In genomic region chr14:74673020-74673350, GRCm38 (mm10) we compare ENCODE assay signal across 24 mouse cellular contexts. TPM values are rescaled to one million over a fixed set of nuclear protein-coding genes. Genes with fewer than 3 reads are reported as not detected.
DNase-seq lines count a peak whose midpoint lies in the region; ATAC-seq and TF ChIP-seq lines count a peak whose summit lies in the region.
"Had no signal": no experiment of that assay in that cellular context is flagged by ENCODE, and none has a peak within 500 bp of the region (broad histone marks: within the 10 kb centered on the region; RNA-seq: fewer than 3 reads in every experiment).

No protein-coding gene starts in this region.

- no peaks in the 10 kb centered on the region for H3K79me2 ChIP-seq in MEL (ENCODE audit: control insufficient read depth, insufficient read depth, low read length, poor library complexity)

- peaks cover 77% of the 10 kb centered on the region for H3K4me1 ChIP-seq in G1E (ENCODE audit: insufficient read depth, low read depth, low read length)
- H3K4me1 ChIP-seq in MEL (ENCODE audit: control insufficient read depth in 1 of 2, insufficient read depth in 2 of 2, low read length in 2 of 2): peaks cover 11 to 28% of the 10 kb centered on the region in 2 experiments
- peaks cover 47% of the 10 kb centered on the region for H3K4me1 ChIP-seq in liver, embryonic 13.5 days (replicated peaks)
- H3K4me1 ChIP-seq in liver, embryonic 16.5 days (ENCODE audit: control insufficient read depth, low read depth, low read length): peaks cover 20% of the 10 kb centered on the region
- no peaks in the 10 kb centered on the region for H3K4me1 ChIP-seq in midbrain, embryonic 13.5 days (replicated peaks)
- H3K4me1 ChIP-seq: forebrain, embryonic 12.5 days; forebrain, embryonic 15.5 days had no signal

- H3K4me2 ChIP-seq in liver, embryonic 13.5 days: peak overlapping the region; percentile 63
- H3K4me2 ChIP-seq in liver, embryonic 16.5 days (ENCODE audit: low read depth, low read length): peak overlapping the region; percentile 61
- no peak overlapping the region for H3K4me2 ChIP-seq in midbrain, embryonic 13.5 days (replicated peaks)
- H3K4me2 ChIP-seq: forebrain, embryonic 12.5 days; forebrain, embryonic 15.5 days; heart, embryonic 13.5 days; hindbrain, embryonic 14.5 days had no signal

- WGBS in liver, embryonic 13.5 days (ENCODE audit: insufficient replicate concordance): 47% methylated on average over 3 of the region's 3 CpGs
- WGBS in liver, embryonic 16.5 days (ENCODE audit: insufficient replicate concordance): 35% methylated on average over 3 of the region's 3 CpGs
- WGBS in midbrain, embryonic 13.5 days: 72% methylated on average over 3 of the region's 3 CpGs

- DNase-seq in G1E (ENCODE audit: low spot score) (no peak), MEL (ENCODE audit: low read depth, low spot score) (no peak)
- DNase-seq in liver, embryonic 13.5 days: no peak
- no peak for DNase-seq in urinary bladder, postnatal 36 days (ENCODE audit: low spot score in 2 of 2)
- no peak for DNase-seq in right cerebral cortex, postnatal 14 days
- DNase-seq: adrenal gland, adult 2 months; adrenal gland, postnatal 14 days; cerebellum, adult 11-12 months; cerebellum, adult 8-10 months; cerebellum, postnatal 10 days; gastrocnemius, postnatal 10 days; gastrocnemius, postnatal 36 days; heart, adult 2 months; heart, postnatal 14 days; heart, postnatal 4 days had no signal

- peak overlapping the region; percentile 70 for H3K9ac ChIP-seq in MEL (ENCODE audit: control insufficient read depth, low read depth, low read length, poor library complexity, severe bottlenecking)
- H3K9ac ChIP-seq in liver, embryonic 13.5 days: 0 out of 2 replicates have a peak overlapping the region, but pooled peaks have one; percentile 24
- no peak overlapping the region; the same call in 1 of the 2 replicates for H3K9ac ChIP-seq in liver, embryonic 16.5 days (ENCODE audit: low read depth, low read length)
- H3K9ac ChIP-seq in midbrain, embryonic 13.5 days (replicated peaks): no peak overlapping the region
- H3K9ac ChIP-seq: forebrain, embryonic 12.5 days; forebrain, embryonic 15.5 days; heart, embryonic 13.5 days; hindbrain, embryonic 14.5 days had no signal

- TF ChIP-seq RAD21 in MEL (IDR thresholded peaks at IDR 0.05; ENCODE audit: low read depth, low read length): no peak

- H3K9me3 ChIP-seq in G1E (replicated peaks): no peaks in the 10 kb centered on the region
- H3K9me3 ChIP-seq in MEL (replicated peaks; ENCODE audit: insufficient read depth, low read length): no peaks in the 10 kb centered on the region
- no peaks in the 10 kb centered on the region for H3K9me3 ChIP-seq in liver, embryonic 13.5 days (replicated peaks)
- no peaks in the 10 kb centered on the region for H3K9me3 ChIP-seq in liver, embryonic 16.5 days (replicated peaks; ENCODE audit: control insufficient read depth, low read length)
- no peaks in the 10 kb centered on the region for H3K9me3 ChIP-seq in midbrain, embryonic 13.5 days
- H3K9me3 ChIP-seq: forebrain, embryonic 12.5 days; forebrain, embryonic 15.5 days; heart, embryonic 10.5 days; heart, embryonic 13.5 days had no signal

- H3K27ac ChIP-seq in MEL (ENCODE audit: control insufficient read depth, low read depth, low read length): peak overlapping the region; percentile 99
- H3K27ac ChIP-seq in liver, embryonic 13.5 days: peak overlapping the region; percentile 92
- peak overlapping the region; percentile 70 for H3K27ac ChIP-seq in liver, embryonic 16.5 days (ENCODE audit: low read length)
- no peak overlapping the region for H3K27ac ChIP-seq in midbrain, embryonic 13.5 days
- H3K27ac ChIP-seq: forebrain, embryonic 12.5 days; forebrain, embryonic 15.5 days; heart, adult 2 months; heart, embryonic 10.5 days; hindbrain, embryonic 14.5 days; hindbrain, postnatal 0 days had no signal

- TF ChIP-seq CTCF in G1E (IDR thresholded peaks at IDR 0.05; ENCODE audit: low read depth, low read length): no peak
- no peak for TF ChIP-seq CTCF in MEL (IDR thresholded peaks at IDR 0.05 in 2 of 3, conservative IDR thresholded peaks at IDR 0.05 in 1 of 3; ENCODE audit: control insufficient read depth in 1 of 3, insufficient read depth in 1 of 3, low read depth in 2 of 3, low read length in 3 of 3, poor library complexity in 1 of 3, severe bottlenecking in 1 of 3)

- ATAC-seq in G1E (ENCODE audit: extremely low read depth, insufficient number of reproducible peaks, low FRiP score, poor library complexity, severe bottlenecking): no peak
- ATAC-seq in liver, embryonic 13.5 days (ENCODE audit: low read depth): no peak
- no peak for ATAC-seq in liver, embryonic 16.5 days (ENCODE audit: low read depth)
- ATAC-seq in midbrain, embryonic 13.5 days: no peak
- ATAC-seq: forebrain, embryonic 15.5 days; hindbrain, postnatal 0 days; inflammation-experienced regulatory T-cells, adult 6 months had no signal

- no peak; a peak in 1 of 4 replicates for TF ChIP-seq POLR2A in MEL (IDR thresholded peaks at IDR 0.05; ENCODE audit: control insufficient read depth in 1 of 2, insufficient read depth in 1 of 2, low read depth in 1 of 2, low read length in 2 of 2, poor library complexity in 1 of 2)

- peak in 1 of 2 experiments; percentile 23; a peak in 1 of 4 replicates for TF ChIP-seq EP300 in MEL (IDR thresholded peaks at IDR 0.05; ENCODE audit: low read depth in 1 of 2, low read length in 2 of 2)

- H3K27me3 ChIP-seq in G1E (ENCODE audit: insufficient read depth, low read length) (no peaks in the 10 kb centered on the region), MEL (ENCODE audit: control insufficient read depth in 1 of 2, insufficient read depth in 2 of 2, low read length in 2 of 2) (no peaks in the 10 kb centered on the region)
- H3K27me3 ChIP-seq in liver, embryonic 13.5 days: no peaks in the 10 kb centered on the region
- no peaks in the 10 kb centered on the region for H3K27me3 ChIP-seq in liver, embryonic 16.5 days (ENCODE audit: control insufficient read depth, insufficient read depth, low read depth, low read length)
- H3K27me3 ChIP-seq in midbrain, embryonic 13.5 days: no peaks in the 10 kb centered on the region
- H3K27me3 ChIP-seq: forebrain, embryonic 12.5 days; forebrain, embryonic 15.5 days; heart, embryonic 13.5 days had no signal

- H3K36me3 ChIP-seq in G1E (replicated peaks) (no peaks in the 10 kb centered on the region), MEL (ENCODE audit: control insufficient read depth in 1 of 2, insufficient read depth in 2 of 2, low read length in 2 of 2) (peaks cover 0 to 38% of the 10 kb centered on the region in 2 experiments; a peak in 2 of 4 replicates)
- no peaks in the 10 kb centered on the region for H3K36me3 ChIP-seq in liver, embryonic 13.5 days
- H3K36me3 ChIP-seq in liver, embryonic 16.5 days (ENCODE audit: control insufficient read depth, insufficient read depth): no peaks in the 10 kb centered on the region
- H3K36me3 ChIP-seq in midbrain, embryonic 13.5 days: no peaks in the 10 kb centered on the region
- H3K36me3 ChIP-seq: forebrain, embryonic 12.5 days; forebrain, embryonic 15.5 days; heart, embryonic 10.5 days; heart, embryonic 13.5 days had no signal

- H3K4me3 ChIP-seq in G1E (ENCODE audit: low read depth, low read length): peak overlapping the region; percentile 65; the same call in 1 of the 2 replicates
- peak overlapping the region; percentile 37 to 48 for H3K4me3 ChIP-seq in MEL (ENCODE audit: control insufficient read depth in 1 of 2, insufficient read depth in 1 of 2, low read depth in 2 of 2, low read length in 2 of 2)
- peak overlapping the region; percentile 40 for H3K4me3 ChIP-seq in liver, embryonic 13.5 days (replicated peaks)
- H3K4me3 ChIP-seq in liver, embryonic 16.5 days (ENCODE audit: low read depth, low read length): no peak overlapping the region
- no peak overlapping the region for H3K4me3 ChIP-seq in midbrain, embryonic 13.5 days (replicated peaks)
- H3K4me3 ChIP-seq: forebrain, embryonic 12.5 days; forebrain, embryonic 15.5 days; heart, adult 2 months; heart, embryonic 10.5 days; heart, embryonic 13.5 days had no signal

TF ChIP-seq in MEL, 35 proteins besides CTCF, POLR2A, EP300 and RAD21 (continues in another document):
- TF ChIP-seq GATA1 (IDR thresholded peaks at IDR 0.05; ENCODE audit: low read depth, low read length) (no peak), JUND (IDR thresholded peaks at IDR 0.05; ENCODE audit: low read depth, low read length) (peak; percentile 93), MAFK (IDR thresholded peaks at IDR 0.05; ENCODE audit: borderline replicate concordance, low read depth, low read length) (no peak), ZNF384 (IDR thresholded peaks at IDR 0.05; ENCODE audit: low read depth, low read length) (no peak), RCOR1 (IDR thresholded peaks at IDR 0.05; ENCODE audit: low read depth, low read length) (no peak), TBP (IDR thresholded peaks at IDR 0.05; ENCODE audit: low read depth, low read length) (0 out of 2 replicates have a peak, but pooled peaks have one; percentile 22), ETS1 (IDR thresholded peaks at IDR 0.05; ENCODE audit: low read depth, low read length) (no peak), MEF2A (IDR thresholded peaks at IDR 0.05; ENCODE audit: extremely low read depth, insufficient replicate concordance, low read depth, low read length, poor library complexity, severe bottlenecking) (no peak), UBTF (IDR thresholded peaks at IDR 0.05; ENCODE audit: borderline replicate concordance, insufficient read depth, low read depth, low read length) (no peak), GABPA (IDR thresholded peaks at IDR 0.05; ENCODE audit: low read depth, low read length) (no peak)

RNA-seq across cellular contexts. Expression of gene Htr2a, which starts 32.3 kb away (rescaled TPM):
- total RNA-seq in G1E (2014; fragmentation: Nextera tagmentation) (not detected in 2 replicates), G1E (2017) (0.06 and 0.16 TPM in 2 replicates), MEL (2012; rRNA removed) (0.59 and 0.65 TPM in 2 replicates)
- polyA plus RNA-seq in G1E (2012) (not detected in 2 replicates), MEL (2012; ENCODE audit: insufficient read depth in 1 of 2, insufficient read length in 2 of 2, low read depth in 1 of 2, low replicate concordance in 2 of 2, missing spikeins in 1 of 2) (1 to 10 TPM in 1 of 2 experiments, not detected in 1; 1.4 TPM)
- 0.17 and 0.27 TPM in 2 replicates for polyA plus RNA-seq in liver, embryonic 13.5 days (2015; fragmentation: Nextera tagmentation; extraction: Ambion mirVana)
- 0.19 and 0.26 TPM in 2 replicates for polyA plus RNA-seq in liver, embryonic 16.5 days (2015; fragmentation: Nextera tagmentation; extraction: Ambion mirVana)
- polyA plus RNA-seq in midbrain, embryonic 13.5 days (2015; fragmentation: Nextera tagmentation; extraction: Ambion mirVana): 1.2 and 1.3 TPM in 2 replicates

RNA-seq across cellular contexts. Expression of gene Esd, which starts 59.1 kb away (rescaled TPM):
- 162 and 208 TPM in 2 replicates for total RNA-seq in G1E (2014; fragmentation: Nextera tagmentation)
- 230 and 263 TPM in 2 replicates for total RNA-seq in G1E (2017)
- 5.4 and 8.3 TPM in 2 replicates for polyA plus RNA-seq in G1E (2012)
- total RNA-seq in MEL (2012; rRNA removed): 150 and 159 TPM in 2 replicates
- 100 to 1,000 TPM in 1 of 2 experiments, not detected in 1; 230 TPM for polyA plus RNA-seq in MEL (2012; ENCODE audit: insufficient read depth in 1 of 2, insufficient read length in 2 of 2, low read depth in 1 of 2, low replicate concordance in 2 of 2, missing spikeins in 1 of 2)
- 257 and 280 TPM in 2 replicates for polyA plus RNA-seq in liver, embryonic 13.5 days (2015; fragmentation: Nextera tagmentation; extraction: Ambion mirVana)
- polyA plus RNA-seq in liver, embryonic 16.5 days (2015; fragmentation: Nextera tagmentation; extraction: Ambion mirVana): 184 and 191 TPM in 2 replicates
- polyA plus RNA-seq in midbrain, embryonic 13.5 days (2015; fragmentation: Nextera tagmentation; extraction: Ambion mirVana): 250 and 253 TPM in 2 replicates

Comparison
In these comparisons a context has a peak if more than half of its experiments do, and no peak if none do; other contexts are left out.
1. H3K4me3 ChIP-seq: peak in G1E (single experiment), MEL (2 of 2) and liver, embryonic 13.5 days (single experiment); none in liver, embryonic 16.5 days (single experiment) and midbrain, embryonic 13.5 days (single experiment).
2. H3K9ac ChIP-seq: peak in MEL (single experiment) and liver, embryonic 13.5 days (single experiment); none in liver, embryonic 16.5 days (single experiment) and midbrain, embryonic 13.5 days (single experiment).